Mouse (Mus musculus) heart, postnatal 0 days (tissue): Measurements from ENCODE around the gene Fbxl13.

Experiments
- CTCF ChIP-seq: IDR thresholded peaks from 2 replicates; pipeline ENCODE4 v1.5.1; 2016; ENCODE audit warnings: antibody characterized with exemption, control low read depth, low read depth
- EP300 ChIP-seq: IDR thresholded peaks from 2 replicates; pipeline ENCODE4 v1.6.1; 2016; ENCODE audit warnings: antibody characterized with exemption, low read depth

DNA sequence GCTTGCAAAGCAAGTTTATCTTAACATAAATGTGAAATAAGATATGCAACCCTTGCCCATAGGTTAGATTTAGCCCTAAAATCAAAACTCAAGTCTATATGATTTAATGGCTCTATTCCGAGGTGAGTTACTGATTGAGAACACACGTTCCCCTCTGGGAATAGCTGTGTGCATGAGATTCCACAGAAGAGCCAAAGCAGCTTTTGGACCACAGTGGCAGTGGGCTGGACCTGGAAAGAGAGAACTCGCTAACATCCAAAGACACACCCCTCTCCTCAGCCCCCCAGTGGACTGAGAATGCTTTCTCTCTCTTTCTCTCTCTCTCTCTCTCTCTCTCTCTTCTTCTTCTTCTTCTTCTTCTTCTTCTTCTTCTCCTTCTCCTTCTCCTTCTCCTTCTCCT is 100.6 kb downstream of the Fbxl13 start:
- TF ChIP-seq CTCF (no peak), EP300 (no peak)
